Mouse (Mus musculus): ENCODE results near the gene Sat1.
"Not testable (repeated sequence)": the region's sequence is repeated elsewhere in the genome, so short reads cannot be mapped to it uniquely, and the experiment has no call there.

Sat1 gene

DNA sequence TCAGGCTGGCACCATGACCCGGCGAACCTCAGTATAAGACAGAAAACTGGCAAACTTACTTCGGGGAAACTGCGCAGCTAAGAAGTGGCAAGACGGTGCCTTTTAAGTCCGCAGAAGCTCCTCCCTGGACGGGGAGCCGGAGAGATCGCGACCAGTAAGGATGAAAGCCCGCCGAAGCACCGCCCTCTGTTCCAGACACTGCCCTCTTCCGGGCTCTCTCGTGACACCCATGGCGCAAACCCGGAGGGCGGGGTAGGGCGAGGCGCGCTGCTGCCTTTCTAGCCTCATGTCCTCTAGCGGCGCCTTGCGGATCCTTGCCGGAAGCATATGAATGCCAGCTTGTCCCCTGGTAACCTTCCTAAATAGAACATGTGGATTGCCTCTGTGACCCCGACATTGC is at the start of gene Sat1:
Sat1 (minus strand) TSS at position 179 of the 400 bp plus-strand sequence.
- in situ Hi-C loops (cut with MboI): loop anchor here (10.0 kb wide), 1 partner anchor 49 kb away; the partner anchor contains the start of gene Acot9

DNA sequence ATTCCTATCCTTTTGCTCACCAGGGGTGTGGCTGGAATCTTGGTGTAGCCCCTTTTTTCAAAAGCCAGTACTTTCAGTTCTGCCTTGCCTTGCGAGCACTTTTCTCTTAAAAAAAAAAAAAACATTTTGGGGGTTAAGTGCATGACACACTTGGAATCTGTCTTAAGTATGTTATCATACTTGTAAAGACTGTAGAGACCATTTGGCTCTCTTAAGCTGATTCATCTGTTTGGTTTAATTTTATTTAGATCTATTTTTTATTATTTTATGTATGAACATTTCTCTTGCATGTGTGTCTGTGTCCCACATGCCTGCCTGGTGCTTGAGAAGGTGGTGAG is 46.6 kb upstream of the Sat1 start:
- in situ Hi-C loops (cut with MboI): loop anchor here (10.0 kb wide), 1 partner anchor 48 kb away; the partner anchor contains the start of gene Sat1

DNA sequence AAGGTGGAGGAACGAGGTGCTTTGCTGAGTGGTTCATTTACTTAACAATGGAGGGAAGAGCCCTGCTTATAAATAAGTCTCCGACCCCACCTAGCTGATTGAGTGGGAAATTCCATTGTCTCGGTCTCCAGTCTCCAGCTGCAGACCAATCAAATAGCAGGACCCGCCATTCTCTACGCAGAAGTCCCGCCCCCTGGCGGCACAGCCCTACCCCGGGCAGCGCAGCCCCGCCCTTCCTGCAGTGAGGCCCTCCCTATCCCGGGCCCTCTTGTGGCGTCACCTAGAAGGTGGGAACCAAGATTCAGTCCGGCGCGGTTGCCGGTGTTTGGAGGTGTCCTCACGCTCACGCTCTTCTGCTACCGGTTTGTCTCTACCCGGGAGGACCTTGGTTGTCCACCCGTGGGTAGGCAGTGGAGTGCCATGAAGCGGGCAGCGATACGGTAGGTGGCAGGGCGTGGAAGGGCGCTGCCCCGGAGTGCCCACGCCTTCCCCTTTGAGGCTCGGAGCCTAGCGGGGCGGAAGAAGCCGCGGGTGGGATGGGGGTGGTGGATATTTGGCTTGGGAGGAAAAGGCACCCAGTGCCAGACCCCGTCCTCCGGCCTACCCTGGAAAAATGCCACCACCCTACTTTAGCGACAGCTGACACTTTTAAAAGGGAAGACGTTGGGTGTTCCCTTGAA is 46.1 kb upstream of the Sat1 start, which contains the start of gene Acot9:
Acot9 (plus strand) TSS at position 209 of the 680 bp plus-strand sequence.
- in situ Hi-C loops (cut with MboI): loop anchor here (10.0 kb wide), 1 partner anchor 48 kb away; the partner anchor contains the start of gene Sat1

DNA sequence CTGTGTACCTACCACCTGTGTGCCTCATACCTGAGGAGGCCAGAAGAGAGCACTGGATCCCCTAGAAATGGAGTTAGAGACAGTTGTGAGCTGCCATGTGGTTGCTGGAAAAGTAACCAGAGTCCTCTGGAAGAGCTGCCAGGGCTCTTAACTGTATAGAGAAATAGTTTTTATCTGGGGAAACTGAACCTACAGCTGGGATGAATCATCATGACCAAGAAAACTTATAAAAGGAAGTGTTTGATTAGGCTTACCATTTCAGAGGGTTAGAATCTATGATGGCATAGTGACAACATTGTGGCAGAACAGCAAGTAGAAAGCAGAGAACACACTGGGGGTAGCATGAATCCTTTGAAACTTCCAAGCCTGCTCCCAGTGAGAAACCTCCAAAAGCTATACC is 40.6 kb upstream of the Sat1 start:
- in situ Hi-C loops (cut with MboI): no loop called here

DNA sequence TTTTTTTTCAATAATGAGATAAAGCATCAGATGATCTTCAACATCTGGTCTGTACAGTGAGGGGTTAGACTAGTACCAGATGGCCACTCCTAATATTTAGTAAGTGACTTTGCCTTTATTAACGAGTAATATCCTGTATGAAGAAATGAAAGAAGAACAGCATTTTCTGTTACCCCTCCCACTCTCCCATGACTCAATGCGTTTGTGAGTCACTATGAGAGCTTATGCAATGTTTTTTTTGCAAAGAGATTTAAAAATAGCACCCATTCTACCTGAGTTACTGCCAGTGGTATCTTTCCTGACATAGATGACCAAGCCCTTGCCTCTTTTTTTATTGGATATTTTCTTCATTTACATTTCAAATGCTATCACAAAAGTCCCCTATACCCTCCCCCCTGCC is 2.0 kb upstream of the Sat1 start:
- in situ Hi-C loops (cut with MboI): loop anchor here (10.0 kb wide), 1 partner anchor 47 kb away; the partner anchor contains the start of gene Acot9

GRCm38 (mm10) chrX:155215501-155216248 is 574 bp downstream of the Sat1 start:
- in situ Hi-C loops (cut with MboI): loop anchor here (10.0 kb wide), 1 partner anchor 49 kb away; the partner anchor contains the start of gene Acot9

DNA sequence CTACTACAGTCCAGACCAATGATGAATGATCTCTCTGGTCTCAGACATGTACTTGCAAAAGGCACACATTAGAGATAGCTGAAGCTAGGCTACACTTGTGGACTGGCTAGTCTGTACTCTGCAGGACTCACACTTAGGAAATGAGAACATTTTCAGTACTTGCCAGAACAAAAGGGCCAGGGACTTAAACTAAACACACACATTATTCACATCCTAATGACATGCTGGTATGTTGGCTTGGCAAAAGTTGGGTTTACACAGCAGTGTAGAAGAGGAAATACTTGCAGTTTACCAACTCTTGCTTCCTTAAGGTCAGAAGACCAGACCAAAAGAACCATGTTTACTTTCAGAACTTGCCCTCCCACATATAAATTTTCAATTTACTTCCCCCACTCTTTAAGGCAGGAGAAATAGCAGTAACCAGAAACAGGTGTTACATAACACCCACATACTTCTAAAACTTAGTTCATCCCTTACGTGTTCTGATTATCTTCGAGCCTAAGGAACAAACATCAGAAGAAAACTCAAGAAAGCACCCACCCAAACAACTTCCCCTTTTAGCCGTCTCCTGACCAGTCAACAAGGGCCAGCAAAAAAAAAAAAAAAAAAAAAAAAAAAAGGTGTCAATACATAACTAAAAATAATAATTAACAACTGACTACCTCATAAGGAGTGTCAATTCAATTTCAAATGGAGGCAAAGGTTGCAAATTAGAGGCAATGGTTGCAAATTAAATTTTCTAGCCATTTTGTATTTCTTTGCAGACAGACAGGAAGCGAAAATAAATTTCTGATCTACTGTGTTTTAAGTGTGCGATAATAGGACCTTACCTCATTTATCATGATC is 1.7 kb downstream of the Sat1 start:
- in situ Hi-C loops (cut with MboI): loop anchor here (10.0 kb wide), 1 partner anchor 50 kb away; the partner anchor contains the start of gene Acot9

GRCm38 (mm10) chrX:155208671-155209070 is 7.6 kb downstream of the Sat1 start:
- in situ Hi-C loops (cut with MboI): no loop called here

- in situ Hi-C loops (cut with MboI): not testable (repeated sequence)
These were observed 10.8 kb downstream of the Sat1 start for GRCm38 (mm10) chrX:155205436-155205835.

DNA sequence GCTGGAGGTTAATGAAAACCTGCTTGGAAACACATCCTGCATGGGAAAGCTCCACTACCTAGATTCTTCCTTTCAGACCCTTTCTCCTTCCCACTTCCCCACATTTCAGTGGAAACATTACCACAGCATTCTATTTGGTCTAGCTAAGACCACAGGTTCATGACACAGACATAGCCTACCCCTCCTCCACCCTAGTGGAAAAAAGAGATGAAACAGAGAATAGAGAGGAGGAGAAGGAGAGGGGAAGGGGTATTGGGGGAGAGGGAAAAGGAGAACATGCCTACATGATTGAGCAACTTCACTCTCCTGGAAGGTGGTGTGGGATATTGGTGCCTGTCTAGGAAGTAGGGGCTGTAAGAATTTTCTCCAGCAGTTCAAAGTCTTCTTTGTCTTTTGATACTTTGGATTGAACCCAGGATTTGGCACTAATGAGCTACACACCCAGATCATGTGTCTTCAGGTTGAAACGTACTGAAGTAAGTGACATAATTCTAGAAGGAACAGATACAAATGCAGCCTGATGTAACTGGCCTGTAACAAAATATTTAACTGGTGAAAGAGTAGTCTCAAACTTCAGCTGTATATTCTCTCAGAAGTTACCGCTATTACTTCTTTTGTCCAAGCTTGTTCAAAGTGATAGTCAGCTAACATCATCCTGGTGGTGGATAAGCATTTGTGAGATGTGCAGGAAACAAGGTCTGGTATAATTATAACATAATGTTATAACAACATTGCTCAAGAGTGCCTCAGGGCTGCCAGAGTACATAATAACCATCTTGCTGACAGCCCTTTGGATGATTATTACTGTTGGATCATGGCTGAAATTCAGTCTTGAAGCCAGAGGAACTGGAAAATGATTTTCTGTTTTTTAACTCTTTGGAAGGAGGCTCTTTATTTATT is 13.6 kb downstream of the Sat1 start:
- in situ Hi-C loops (cut with MboI): no loop called here

GRCm38 (mm10) chrX:155201799-155202198 is 14.4 kb downstream of the Sat1 start:
- in situ Hi-C loops (cut with MboI): no loop called here

DNA sequence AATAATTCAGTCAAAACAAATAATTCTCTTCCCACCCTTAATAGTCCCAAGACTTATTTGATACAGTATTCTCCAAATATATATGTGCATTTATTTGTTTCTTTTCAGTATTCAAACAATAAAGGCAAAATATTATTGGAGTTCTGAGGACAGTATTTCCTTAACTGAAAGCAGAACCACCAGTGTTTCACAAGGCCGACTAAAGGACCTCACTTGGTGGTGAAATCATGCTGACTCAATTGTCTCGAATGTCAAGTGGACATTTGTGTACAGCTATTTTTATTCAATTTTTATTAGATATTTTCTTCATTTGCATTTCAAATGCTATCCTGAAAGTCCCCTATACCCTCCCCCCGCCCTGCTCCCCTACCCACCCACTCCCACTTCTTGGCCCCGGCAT is 21.3 kb downstream of the Sat1 start:
- in situ Hi-C loops (cut with MboI): no loop called here

DNA sequence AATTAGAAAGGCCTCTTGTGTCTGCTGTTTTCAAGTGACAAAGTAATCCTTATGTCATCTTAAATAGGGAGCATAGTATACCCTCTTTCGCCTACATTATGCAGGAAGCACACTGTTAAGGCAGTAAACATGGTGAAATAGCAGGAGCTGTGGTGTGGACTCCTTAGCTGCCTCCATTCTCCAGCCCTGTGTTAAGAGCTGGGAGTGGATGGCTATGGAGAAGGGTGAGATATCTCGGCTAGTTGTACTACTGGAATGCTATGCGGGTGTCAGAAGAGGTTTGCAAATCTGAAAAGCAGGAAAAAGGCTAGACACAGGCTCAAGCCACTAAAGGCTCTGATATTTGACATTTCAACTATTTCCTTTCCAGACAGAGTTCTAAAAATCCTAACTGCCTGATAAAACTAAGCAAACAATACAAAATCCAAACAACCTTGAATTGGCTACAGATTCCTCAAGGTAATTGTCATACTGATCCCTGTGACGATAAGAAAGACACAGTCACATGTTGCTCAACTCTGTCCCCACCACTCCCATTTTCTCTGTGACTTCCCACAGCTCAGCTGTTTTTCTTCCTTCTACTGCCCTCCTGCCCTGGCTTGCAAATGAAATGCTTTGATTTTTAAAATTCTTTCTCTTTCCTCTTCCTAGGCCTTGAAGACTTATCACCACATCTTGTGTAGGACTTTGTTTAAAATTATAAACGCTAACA is 22.4 kb downstream of the Sat1 start:
- in situ Hi-C loops (cut with MboI): no loop called here

DNA sequence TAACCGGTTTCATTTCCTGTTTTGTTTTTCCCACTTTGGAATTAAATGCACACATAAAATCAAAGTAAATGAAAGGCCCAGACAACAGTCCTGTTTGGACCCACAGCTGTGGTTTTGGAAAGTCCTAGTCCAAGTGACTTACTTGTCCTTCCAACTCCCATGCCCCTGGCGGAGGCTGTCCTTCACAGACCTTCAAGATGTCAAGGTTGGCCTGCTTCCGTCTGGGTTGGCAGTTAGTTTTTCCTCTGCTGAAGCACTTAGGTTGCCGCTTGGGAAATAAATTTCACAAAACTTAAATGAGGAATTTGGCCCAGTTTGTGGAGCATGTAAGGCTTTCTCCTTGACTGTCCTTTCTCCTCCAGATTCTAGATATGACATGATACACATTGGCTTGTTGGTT is 24.3 kb downstream of the Sat1 start:
- in situ Hi-C loops (cut with MboI): no loop called here

DNA sequence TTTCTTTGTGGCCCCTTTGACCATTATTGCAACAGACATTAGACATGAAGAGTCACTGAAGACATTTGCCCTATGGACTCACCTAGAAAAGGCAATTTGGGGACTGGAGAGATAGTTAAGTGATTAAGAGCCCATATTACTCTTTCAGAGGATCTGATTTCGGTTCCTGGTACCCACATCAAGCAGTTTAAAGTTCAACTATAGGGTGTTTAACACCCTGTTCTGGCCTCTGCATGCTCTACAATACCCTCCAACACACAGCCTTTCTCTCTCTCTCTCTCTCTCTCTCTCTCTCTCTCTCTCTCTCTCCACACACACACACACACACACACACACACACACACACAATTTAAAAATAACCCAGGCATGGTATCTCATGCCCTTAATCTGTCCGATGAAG is 38.6 kb downstream of the Sat1 start:
- in situ Hi-C loops (cut with MboI): no loop called here

- in situ Hi-C loops (cut with MboI): no loop called here
These were observed 39.0 kb downstream of the Sat1 start for GRCm38 (mm10) chrX:155177230-155177629.

DNA sequence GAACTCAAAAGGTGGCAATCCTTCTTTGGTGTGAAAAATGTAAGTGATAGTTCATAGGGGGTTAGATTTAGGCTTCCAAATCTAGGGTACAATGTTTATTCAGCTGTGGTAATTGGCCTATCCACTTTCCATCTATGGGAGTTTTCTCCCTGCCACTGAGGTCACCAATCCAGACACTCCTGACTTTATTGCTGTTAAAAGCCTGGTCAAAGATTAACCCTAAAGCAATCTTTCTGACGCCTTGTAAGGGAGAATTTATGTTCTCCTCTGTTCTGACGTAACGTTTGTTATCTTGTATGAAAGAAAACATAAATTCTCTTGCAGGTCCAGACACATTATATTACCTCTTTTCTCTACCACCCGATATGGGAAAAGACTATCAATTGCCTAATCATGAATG is 40.7 kb downstream of the Sat1 start:
- in situ Hi-C loops (cut with MboI): no loop called here

GRCm38 (mm10) chrX:155172310-155172709 is 43.9 kb downstream of the Sat1 start:
- in situ Hi-C loops (cut with MboI): no loop called here

- in situ Hi-C loops (cut with MboI): no loop called here
These were observed 44.5 kb downstream of the Sat1 start for GRCm38 (mm10) chrX:155171754-155172153.

DNA sequence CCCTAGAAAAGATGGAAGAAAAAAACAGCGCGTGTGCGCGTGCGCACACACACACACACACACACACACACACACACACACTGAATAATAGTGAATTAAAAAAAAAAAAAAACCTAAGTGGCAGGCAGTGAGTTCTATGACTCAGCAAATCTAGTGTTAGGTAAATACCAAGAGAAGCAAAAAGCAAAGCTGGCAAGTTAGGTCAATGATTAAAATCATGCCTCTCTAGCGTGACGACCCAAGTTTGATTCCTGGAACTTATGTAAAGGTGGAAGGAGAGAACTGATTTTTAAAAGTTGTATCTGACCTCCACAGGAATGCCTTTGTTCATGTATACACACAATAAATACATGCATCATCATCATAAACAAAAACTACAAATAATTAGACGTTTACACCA is 46.4 kb downstream of the Sat1 start:
- in situ Hi-C loops (cut with MboI): no loop called here

All from mature B cell (primary cell).